Mouse (Mus musculus) thymus, adult 18-20 months (tissue): ENCODE measurements around the gene Fgd5.

Experiments used
- DNase-seq, 2 experiments: peaks; one replicate each; pipeline ENCODE4 v3.0.0; 2022; ENCODE audit warnings: mixed read lengths in 2 of 2

The Fgd5 gene

GRCm38 (mm10) chr6:92010895-92011294 is 32.2 kb downstream of the Fgd5 start:
- no peak for DNase-seq

- no peak for DNase-seq
These were observed 33.7 kb downstream of the Fgd5 start for GRCm38 (mm10) chr6:92012413-92012812.

GRCm38 (mm10) chr6:92013035-92013434 is 34.4 kb downstream of the Fgd5 start:
- DNase-seq, result no peak

- DNase-seq, result no peak
These were observed 34.9 kb downstream of the Fgd5 start for GRCm38 (mm10) chr6:92013620-92014019.

GRCm38 (mm10) chr6:92014936-92015335 is 36.3 kb downstream of the Fgd5 start:
- DNase-seq, result no peak

GRCm38 (mm10) chr6:92015848-92016247 is 37.2 kb downstream of the Fgd5 start:
- DNase-seq, result no peak

GRCm38 (mm10) chr6:92016738-92017137 is 38.1 kb downstream of the Fgd5 start:
- DNase-seq, result no peak

- DNase-seq, result no peak
These were observed 39.7 kb downstream of the Fgd5 start for GRCm38 (mm10) chr6:92018421-92018820.

- no peak for DNase-seq
These were observed 42.4 kb downstream of the Fgd5 start for GRCm38 (mm10) chr6:92021061-92021460.

GRCm38 (mm10) chr6:92021506-92021905 is 42.8 kb downstream of the Fgd5 start:
- DNase-seq, result no peak

- no peak for DNase-seq
These were observed 46.6 kb downstream of the Fgd5 start for GRCm38 (mm10) chr6:92025252-92025651.

- DNase-seq, result no peak
These were observed 48.7 kb downstream of the Fgd5 start for GRCm38 (mm10) chr6:92027379-92027778.

- DNase-seq, result no peak
These were observed 52.0 kb downstream of the Fgd5 start for GRCm38 (mm10) chr6:92030646-92031045.

GRCm38 (mm10) chr6:92034713-92035112 is 56.0 kb downstream of the Fgd5 start:
- no peak for DNase-seq

- DNase-seq, result no peak
These were observed 57.7 kb downstream of the Fgd5 start for GRCm38 (mm10) chr6:92036372-92036771.

GRCm38 (mm10) chr6:92038158-92038557 is 59.5 kb downstream of the Fgd5 start:
- DNase-seq, result no peak

GRCm38 (mm10) chr6:92041271-92041670 is 62.6 kb downstream of the Fgd5 start:
- no peak for DNase-seq

GRCm38 (mm10) chr6:92042055-92042454 is 63.4 kb downstream of the Fgd5 start:
- DNase-seq, result no peak

- no peak for DNase-seq
These were observed 64.2 kb downstream of the Fgd5 start for GRCm38 (mm10) chr6:92042850-92043249.

GRCm38 (mm10) chr6:92057768-92058167 is 79.1 kb downstream of the Fgd5 start:
- no peak for DNase-seq

- DNase-seq, result no peak
These were observed 83.0 kb downstream of the Fgd5 start for GRCm38 (mm10) chr6:92061725-92062124.

GRCm38 (mm10) chr6:92063452-92063851 is 84.8 kb downstream of the Fgd5 start:
- DNase-seq, result no peak

GRCm38 (mm10) chr6:92064101-92064500 is 85.4 kb downstream of the Fgd5 start:
- DNase-seq, result no peak

- no peak for DNase-seq
These were observed 87.2 kb downstream of the Fgd5 start for GRCm38 (mm10) chr6:92065721-92066496.
